Comparison of ENCODE assay signal across 8 mouse cellular contexts in genomic region chr4:152360855-152361254, GRCm38 (mm10). TPM values are rescaled to one million over a fixed set of nuclear protein-coding genes. Genes with fewer than 3 reads are reported as not detected.
DNase-seq lines count a peak whose midpoint lies in the region; ATAC-seq lines count a peak whose summit lies in the region.

No protein-coding gene starts in this region.

- H3K27ac ChIP-seq in heart, embryonic 11.5 days (ENCODE audit: low read depth, low read length) = no peak overlapping the region
- H3K27ac ChIP-seq in intestine, embryonic 14.5 days (ENCODE audit: low read depth) = no peak overlapping the region

- no peak for DNase-seq in heart, adult 8-10 months (ENCODE audit: low spot score)
- peak; percentile 90 for DNase-seq in embryo, embryonic 10 days (ENCODE audit: low spot score)
- peak; percentile 81 for DNase-seq in intestine, embryonic 14.5 days (ENCODE audit: low spot score)
- DNase-seq in lung, postnatal 4 days = peak; percentile 45 to 51
- peak; percentile 65 for DNase-seq in testis, postnatal 14 days (ENCODE audit: low spot score)
- DNase-seq in cerebellum, adult 8-10 months = no peak
- DNase-seq in left cerebral cortex, postnatal 14 days (ENCODE audit: low spot score in 2 of 2) = no peak

- ATAC-seq in heart, embryonic 11.5 days (replicated peaks; ENCODE audit: insufficient number of reproducible peaks, low FRiP score, low TSS enrichment) = no peak; the same call in 1 of the 2 replicates
- peak; percentile 64; the same call in 1 of the 2 replicates for ATAC-seq in intestine, embryonic 14.5 days (replicated peaks; ENCODE audit: low FRiP score, low TSS enrichment, low read depth)

- H3K36me3 ChIP-seq in heart, embryonic 11.5 days (ENCODE audit: control insufficient read depth, insufficient read depth, low read length) = no peaks in the 10 kb centered on the region
- H3K36me3 ChIP-seq in intestine, embryonic 14.5 days (ENCODE audit: control insufficient read depth, insufficient read depth, low read length) = no peaks in the 10 kb centered on the region

- 2% methylated on average over 23 of the region's 24 CpGs for WGBS in heart, embryonic 11.5 days (ENCODE audit: insufficient replicate concordance)
- 2% methylated on average over 23 of the region's 24 CpGs for WGBS in intestine, embryonic 14.5 days

- H3K4me2 ChIP-seq in heart, embryonic 11.5 days = peak overlapping the region; percentile 53
- peak overlapping the region; percentile 42 for H3K4me2 ChIP-seq in intestine, embryonic 14.5 days (ENCODE audit: low read length)

- H3K9ac ChIP-seq in heart, embryonic 11.5 days (ENCODE audit: low read depth, low read length) = no peak overlapping the region
- no peak overlapping the region for H3K9ac ChIP-seq in intestine, embryonic 14.5 days (ENCODE audit: low read length)

- no peaks in the 10 kb centered on the region for H3K4me1 ChIP-seq in heart, embryonic 11.5 days (ENCODE audit: control insufficient read depth, insufficient read depth, low read length)
- H3K4me1 ChIP-seq in intestine, embryonic 14.5 days (replicated peaks; ENCODE audit: control insufficient read depth, insufficient read depth, low read length) = peaks cover 3% of the 10 kb centered on the region; the same call in 1 of the 2 replicates

- no peaks in the 10 kb centered on the region for H3K9me3 ChIP-seq in heart, embryonic 11.5 days (replicated peaks; ENCODE audit: control insufficient read depth, low read length)
- no peaks in the 10 kb centered on the region for H3K9me3 ChIP-seq in intestine, embryonic 14.5 days (ENCODE audit: control insufficient read depth, low read length)

- H3K27me3 ChIP-seq in heart, embryonic 11.5 days (ENCODE audit: control insufficient read depth, insufficient read depth, low read length) = peaks cover 38% of the 10 kb centered on the region
- H3K27me3 ChIP-seq in intestine, embryonic 14.5 days (replicated peaks; ENCODE audit: control insufficient read depth, insufficient read depth, low read length) = peaks cover 14% of the 10 kb centered on the region; the same call in 1 of the 2 replicates

- H3K4me3 ChIP-seq in heart, embryonic 11.5 days (ENCODE audit: low read depth, low read length) = peak overlapping the region; percentile 15; the same call in 1 of the 2 replicates
- 0 out of 2 replicates have a peak overlapping the region, but pooled peaks have one; percentile 8 for H3K4me3 ChIP-seq in intestine, embryonic 14.5 days (ENCODE audit: low read depth, low read length)

- intact Hi-C loops in left cerebral cortex, postnatal 14 days (cut with DNase I) = no loop called here

RNA-seq across cellular contexts. Expression of gene Chd5, which starts 22.4 kb away (rescaled TPM):
- 0.04 and 0.07 TPM in 2 replicates for polyA plus RNA-seq in heart, embryonic 11.5 days (2014; fragmentation: Nextera tagmentation; extraction: Ambion mirVana)
- under 1 TPM; 0.19 to 0.59 (median 0.27) TPM for total RNA-seq in heart, adult 8-10 months (2022)
- 1.1 and 1.7 TPM in 2 replicates for polyA plus RNA-seq in intestine, embryonic 14.5 days (2014; fragmentation: Nextera tagmentation; extraction: Ambion mirVana)
- 100 to 1,000 TPM; 160 to 177 TPM for total RNA-seq in left cerebral cortex, postnatal 14 days (2021)

RNA-seq across cellular contexts. Expression of gene Rpl22, which starts 35.3 kb away (rescaled TPM):
- polyA plus RNA-seq in heart, embryonic 11.5 days (2014; fragmentation: Nextera tagmentation; extraction: Ambion mirVana) = 285 and 300 TPM in 2 replicates
- 100 to 1,000 TPM; 266 to 327 (median 276) TPM for total RNA-seq in heart, adult 8-10 months (2022)
- polyA plus RNA-seq in intestine, embryonic 14.5 days (2014; fragmentation: Nextera tagmentation; extraction: Ambion mirVana) = 473 and 504 TPM in 2 replicates
- total RNA-seq in left cerebral cortex, postnatal 14 days (2021) = 100 to 1,000 TPM; 182 to 187 TPM

RNA-seq across cellular contexts. Expression of gene Rnf207, which starts 42.1 kb away (rescaled TPM):
- polyA plus RNA-seq in heart, embryonic 11.5 days (2014; fragmentation: Nextera tagmentation; extraction: Ambion mirVana) = 27.4 and 27.5 TPM in 2 replicates
- total RNA-seq in heart, adult 8-10 months (2022) = 10 to 100 TPM; 29.1 to 63.4 (median 46.1) TPM
- polyA plus RNA-seq in intestine, embryonic 14.5 days (2014; fragmentation: Nextera tagmentation; extraction: Ambion mirVana) = 1.7 and 1.8 TPM in 2 replicates
- total RNA-seq in left cerebral cortex, postnatal 14 days (2021) = 1 to 10 TPM; 5.3 to 7.4 TPM

Comparison
In these comparisons a context has a peak if more than half of its experiments do, and no peak if none do; other contexts are left out.
1. DNase-seq: peak in embryo, embryonic 10 days (single experiment), intestine, embryonic 14.5 days (single experiment), lung, postnatal 4 days (2 of 2) and testis, postnatal 14 days (single experiment); none in heart, adult 8-10 months (single experiment), cerebellum, adult 8-10 months (single experiment) and left cerebral cortex, postnatal 14 days (0 of 2).
2. RNA of gene Chd5, which starts 22.4 kb away (total RNA-seq): 160 to 177 TPM in left cerebral cortex, postnatal 14 days; 0.19 to 0.59 TPM in heart, adult 8-10 months; every median in the first group is over 100 times any median in the second.